Mouse (Mus musculus): ENCODE data around the gene Senp6. TPM values are rescaled to one million over a fixed set of nuclear protein-coding genes. Genes with fewer than 3 reads are reported as not detected.

The Senp6 gene
- 175 TPM for total RNA-seq (2023)

DNA sequence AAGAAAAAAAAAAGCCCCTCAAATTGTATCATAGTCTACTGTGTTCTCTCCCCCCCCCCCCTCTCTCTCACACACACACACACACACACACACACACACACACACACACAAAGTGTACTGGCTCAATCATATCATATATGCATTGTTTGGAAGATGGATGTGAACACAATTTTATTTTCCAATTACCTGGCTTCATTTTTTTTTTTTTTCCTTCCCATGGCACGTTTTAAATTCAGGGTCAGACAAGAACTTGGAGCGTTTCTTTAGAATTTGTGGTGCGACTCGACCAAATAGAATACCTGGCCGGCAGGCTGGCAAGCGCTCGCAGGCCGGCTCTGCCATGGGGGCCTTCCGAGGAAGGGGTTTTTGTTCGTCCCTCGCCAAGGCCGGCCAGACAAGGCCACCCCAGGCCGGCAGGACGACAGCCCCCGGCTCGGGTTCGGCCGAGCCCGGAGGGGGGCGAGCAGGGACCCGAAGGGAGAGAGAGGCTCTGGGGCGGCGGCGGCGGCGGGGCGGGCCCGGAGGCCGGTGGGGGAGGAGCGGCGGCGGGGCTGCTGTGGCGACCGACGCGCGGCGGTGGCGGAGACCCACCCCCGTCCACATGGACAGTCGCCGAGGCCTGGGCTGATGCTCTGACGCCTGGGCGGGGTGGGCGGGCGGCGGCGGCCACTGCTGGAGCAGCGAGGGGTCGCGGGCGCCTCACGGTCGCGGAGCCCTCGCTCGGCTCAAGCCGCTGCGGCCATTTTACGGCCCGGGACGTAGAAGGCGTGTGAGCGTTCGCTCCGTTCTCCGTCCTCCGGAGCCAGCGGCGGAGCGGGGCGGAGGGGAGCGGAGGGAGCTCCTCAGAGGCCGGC lies at the start of gene Senp6:
Gene Senp6 (plus strand): TSS at position 537 of the 854 bp plus-strand sequence.

DNA sequence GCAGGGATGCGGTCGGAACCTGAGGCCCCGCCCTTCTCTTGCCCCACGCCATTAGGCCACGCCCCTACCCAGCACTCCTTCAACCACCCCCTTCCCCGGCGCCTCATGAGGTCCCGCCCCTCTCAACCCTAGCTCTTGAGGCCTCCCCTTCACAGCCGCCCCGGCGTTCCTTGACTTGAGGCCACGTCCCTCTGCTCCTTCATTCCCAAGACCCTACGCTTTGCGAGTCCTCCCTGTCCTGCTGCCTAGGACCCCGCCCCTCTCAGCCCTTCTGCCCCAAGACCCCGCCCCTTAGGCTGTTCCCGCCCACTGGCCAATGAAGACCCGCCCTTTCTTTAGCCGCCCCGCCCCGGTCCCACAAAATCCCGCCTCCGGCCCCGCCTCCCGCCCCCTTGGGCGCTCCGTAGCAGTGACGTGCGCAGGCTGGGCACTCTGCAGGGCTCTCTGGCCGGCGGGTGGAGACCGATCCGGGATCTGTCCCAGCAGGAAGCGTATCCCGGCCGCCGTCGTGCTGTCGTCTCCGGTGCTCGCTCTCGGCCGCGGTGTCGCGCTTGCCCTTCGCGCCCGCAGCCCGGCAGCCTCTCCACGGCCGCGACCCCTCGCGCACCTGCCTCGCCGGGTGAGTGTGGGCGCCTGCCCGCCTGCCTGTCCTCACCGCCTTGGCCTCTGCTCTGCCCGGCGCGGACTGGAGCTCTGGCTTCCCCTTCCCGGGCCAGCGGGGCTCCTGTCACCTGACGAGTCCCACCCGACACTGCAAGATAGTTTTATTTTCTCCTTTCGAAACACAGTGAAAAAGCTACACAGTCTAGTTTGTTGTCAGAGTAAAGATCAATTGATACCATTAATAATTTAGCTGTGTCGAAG lies 98.1 kb downstream of the Senp6 start, which contains the start of gene Myo6:
Gene Myo6 (plus strand): TSS at position 421 of the 864 bp plus-strand sequence.

Other genes with a start within 250 kb of the Senp6 start
- gene Filip1, start 54.1 kb upstream of the Senp6 start, total RNA-seq (2023) = not detected
- 28.5 TPM for gene Myo6, start 98.1 kb downstream of the Senp6 start, total RNA-seq (2023)

All from CD4-positive naive resting alpha-beta T cell, adult 76 days (primary cell).